Mouse (Mus musculus) stomach, embryonic 14.5 days (tissue): Measurements from ENCODE around the gene Tbc1d24. TPM values are rescaled to one million over a fixed set of nuclear protein-coding genes. Genes with fewer than 3 reads are reported as not detected.

Experiments used
- ATAC-seq: fragments of 200-750 bp; cut with Nextera tagmentation; 2 replicates; pipeline ENCODE4 v1.8.0; 2017; ENCODE audit warnings: low read depth, moderate TSS enrichment; ENCODE audit not compliant: insufficient number of reproducible peaks, insufficient read depth, low FRiP score
- H3K27ac ChIP-seq: fragments of 300-500 bp; sonication (generic); 2 replicates; pipeline ENCODE4 v1.5.1; 2014; ENCODE audit warnings: mild to moderate bottlenecking, low read length, moderate library complexity, mixed read lengths
- H3K27me3 ChIP-seq: fragments of 300-500 bp; sonication (generic); 2 replicates; pipeline ENCODE4 v1.6.1; 2014; ENCODE audit warnings: low read length, control low read depth, mixed read lengths; ENCODE audit not compliant: control insufficient read depth, insufficient read depth
- H3K36me3 ChIP-seq: fragments of 300-500 bp; sonication (generic); 2 replicates; pipeline ENCODE4 v1.6.1; 2014; ENCODE audit warnings: mild to moderate bottlenecking, control low read depth, low read length, moderate library complexity, mixed read lengths; ENCODE audit not compliant: control insufficient read depth, insufficient read depth
- H3K4me1 ChIP-seq: fragments of 300-500 bp; sonication (generic); 2 replicates; pipeline ENCODE4 v1.6.1; 2014; ENCODE audit warnings: low read length, control low read depth, mixed read lengths; ENCODE audit not compliant: control insufficient read depth, insufficient read depth
- H3K4me2 ChIP-seq: fragments of 300-500 bp; sonication (generic); replicated peaks from 2 replicates; pipeline ENCODE4 v1.6.1; 2014; ENCODE audit warnings: low read depth, low read length, control low read depth
- H3K4me3 ChIP-seq: fragments of 300-500 bp; sonication (generic); 2 replicates; pipeline ENCODE4 v1.5.1; 2014; ENCODE audit warnings: low read depth, low read length, control low read depth
- H3K9ac ChIP-seq: fragments of 300-500 bp; sonication (generic); replicated peaks from 2 replicates; pipeline ENCODE4 v1.6.1; 2014; ENCODE audit warnings: low read depth, mild to moderate bottlenecking, control low read depth, low read length, moderate library complexity, mixed read lengths
- H3K9me3 ChIP-seq: fragments of 300-500 bp; sonication (generic); 2 replicates; pipeline ENCODE4 v1.6.1; 2016; ENCODE audit warnings: low read depth, low read length, control low read depth; ENCODE audit not compliant: control insufficient read depth
- WGBS: fragments of 180-500 bp; shearing (Covaris S2); extraction: QIAGEN DNeasy Blood & Tissue Kit; methylation state at CpG from one replicate; pipeline ENCODE4 v1.1.7; 2014; 5-methylcytosine and 5-hydroxymethylcytosine counted together
- microRNA-seq: library from miRNA; unstranded; fragments of <30 nt; microRNA quantifications from one replicate; pipeline ENCODE4, GENCODE M21; 2016
- polyA plus RNA-seq: library from polyadenylated mRNA; unstranded; fragments of >200 nt; fragmentation: Nextera tagmentation; extraction: Ambion mirVana; gene quantifications from 2 replicates; pipeline ENCODE4 v1.2.1, GENCODE M21; 2014

The Tbc1d24 gene
- polyA plus RNA-seq, 1 experiment from 2014 or later = 6.3 TPM

DNA sequence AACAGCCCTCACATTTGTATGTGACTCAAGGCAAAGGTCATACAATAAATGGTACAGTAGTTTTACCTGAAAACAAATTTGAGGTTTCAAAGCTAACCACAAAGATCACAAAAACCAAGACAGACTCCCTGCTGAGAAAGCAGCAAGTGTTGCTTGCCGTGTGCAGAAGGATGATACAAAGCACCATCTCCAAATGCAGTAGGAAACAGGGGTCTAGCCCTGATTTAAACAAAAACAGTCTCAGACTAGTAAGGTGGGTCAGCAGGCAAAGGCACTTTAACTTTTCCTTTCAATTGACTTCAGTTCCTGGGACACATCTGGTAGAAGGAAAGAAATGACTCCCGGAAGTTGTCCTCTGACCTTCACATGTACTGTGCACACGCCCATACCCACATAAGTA, 78.6 kb downstream of the Tbc1d24 start:
- no peaks in the 10 kb centered on the region for H3K36me3 ChIP-seq
- no peak overlapping the region for H3K4me3 ChIP-seq
- no peak for ATAC-seq
- H3K9me3 ChIP-seq = no peaks in the 10 kb centered on the region
- WGBS = 76% methylated on average over 3 of the region's 3 CpGs
- no peak overlapping the region for H3K9ac ChIP-seq
- no peak overlapping the region for H3K4me2 ChIP-seq
- no peaks in the 10 kb centered on the region for H3K27me3 ChIP-seq
- no peak overlapping the region for H3K27ac ChIP-seq
- no peaks in the 10 kb centered on the region for H3K4me1 ChIP-seq

Small RNAs within 50 kb of the gene (microRNA-seq; reads per million reads assigned to microRNA genes)
- 2.9 reads per million, percentile 3 among the genes with 10 or more reads in this experiment for gene Mir5134
- 1.3 reads per million for gene Mir6965

Other genes with a start within 250 kb of the Tbc1d24 start
- not detected in 2 replicates for gene Prss30, start 225.0 kb downstream of the Tbc1d24 start, polyA plus RNA-seq
- gene Prss22, start 207.5 kb downstream of the Tbc1d24 start, polyA plus RNA-seq = 1.9 and 3.1 TPM in 2 replicates
- gene Prss27, start 167.4 kb downstream of the Tbc1d24 start, polyA plus RNA-seq = 0.20 and 0.46 TPM in 2 replicates
- 58.1 and 61.0 TPM in 2 replicates for gene Kctd5, start 132.1 kb downstream of the Tbc1d24 start, polyA plus RNA-seq
- 43.9 and 44.3 TPM in 2 replicates for gene Pdpk1, start 54.6 kb downstream of the Tbc1d24 start, polyA plus RNA-seq
- gene Amdhd2, start 41.8 kb downstream of the Tbc1d24 start, polyA plus RNA-seq = 28.2 and 29.7 TPM in 2 replicates
- 506 and 549 TPM in 2 replicates for gene Atp6v0c, start 35.9 kb downstream of the Tbc1d24 start, polyA plus RNA-seq
- 10.2 and 10.4 TPM in 2 replicates for gene Ntn3, start 4.0 kb upstream of the Tbc1d24 start, polyA plus RNA-seq
- gene Tedc2, start 15.3 kb upstream of the Tbc1d24 start, polyA plus RNA-seq = 11.9 and 12.3 TPM in 2 replicates
- 57.6 and 67.1 TPM in 2 replicates for gene Ccnf, start 45.9 kb upstream of the Tbc1d24 start, polyA plus RNA-seq
- gene Abca17, start 145.5 kb upstream of the Tbc1d24 start, polyA plus RNA-seq = not detected in 2 replicates
- 16.3 and 16.4 TPM in 2 replicates for gene Abca3, start 146.4 kb upstream of the Tbc1d24 start, polyA plus RNA-seq
- 254 and 265 TPM in 2 replicates for gene Rnps1, start 209.0 kb upstream of the Tbc1d24 start, polyA plus RNA-seq
- 98.1 and 112 TPM in 2 replicates for gene Eci1, start 221.1 kb upstream of the Tbc1d24 start, polyA plus RNA-seq
- 2.6 and 3.1 TPM in 2 replicates for gene Dnase1l2, start 237.5 kb upstream of the Tbc1d24 start, polyA plus RNA-seq